Mouse (Mus musculus): ENCODE measurements around the gene Tbcd. TPM values are rescaled to one million over a fixed set of nuclear protein-coding genes. Genes with fewer than 3 reads are reported as not detected.

The Tbcd gene
- total and polyA plus RNA-seq, 3 experiments, result 62.1 to 86.7 (median 70.4) TPM

DNA sequence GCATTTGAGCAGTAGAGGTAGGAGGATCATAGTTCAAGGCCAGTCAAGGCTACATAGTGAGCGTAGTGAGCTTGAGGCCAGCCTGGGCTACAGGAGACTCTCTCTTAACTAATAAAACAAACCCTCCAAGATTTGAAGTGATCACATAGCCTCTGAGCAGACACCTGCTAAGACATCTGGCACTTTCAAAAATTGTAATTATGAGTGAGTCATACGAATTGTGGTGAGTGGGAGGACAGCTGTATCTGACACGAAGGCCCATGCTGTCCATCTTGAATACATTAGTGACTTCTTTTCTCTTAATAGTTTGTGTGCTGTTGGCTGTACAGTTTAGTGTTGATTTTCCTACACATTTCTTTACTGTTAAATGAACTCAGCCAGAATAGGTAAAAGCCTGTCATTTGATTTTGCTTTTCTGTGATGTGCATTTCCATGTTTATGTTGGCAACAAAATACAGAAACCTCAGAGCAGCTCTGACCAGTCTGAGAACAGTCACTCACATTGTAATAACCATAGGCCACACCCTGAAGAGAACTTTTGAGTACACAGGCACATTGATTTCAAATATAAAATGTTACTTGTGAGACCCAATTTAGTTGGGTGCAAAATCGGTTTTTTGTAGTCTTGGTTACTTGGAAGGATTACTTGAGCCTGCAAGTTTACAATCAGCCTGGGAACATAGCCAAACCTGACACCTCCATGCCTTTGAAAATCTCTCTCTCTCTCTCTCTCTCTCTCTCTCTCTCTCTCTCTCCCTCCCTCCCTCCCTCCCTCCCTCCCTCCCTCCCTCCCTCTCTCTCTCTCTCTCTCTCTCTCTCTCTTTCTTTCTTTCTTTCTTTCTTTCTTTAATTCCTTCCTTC lies 50.5 kb downstream of the Tbcd start:
- H3K27me3 ChIP-seq (replicated peaks), result no peaks in the 10 kb centered on the region
- TF ChIP-seq IRF4 (IDR thresholded peaks at IDR 0.05; ENCODE audit: low read depth, low read length) (no peak), MYC (IDR thresholded peaks at IDR 0.05; ENCODE audit: low read depth, low read length) (no peak), EP300 (IDR thresholded peaks at IDR 0.05; ENCODE audit: low read length) (peak; percentile 8; the same call in 1 of the 2 replicates), ETS1 (conservative IDR thresholded peaks at IDR 0.05; ENCODE audit: low read depth, low read length) (peak; percentile 39; the same call in 1 of the 2 replicates), GABPA (IDR thresholded peaks at IDR 0.05; ENCODE audit: insufficient replicate concordance, low read depth, low read length) (no peak), TCF12 (IDR thresholded peaks at IDR 0.05; ENCODE audit: low read depth, low read length) (peak; percentile 56; the same call in 1 of the 2 replicates), JUND (conservative IDR thresholded peaks at IDR 0.05; ENCODE audit: low read depth, low read length) (0 out of 2 replicates have a peak, but pooled peaks have one; percentile 18), ZNF384 (IDR thresholded peaks at IDR 0.05; ENCODE audit: low read depth, low read length) (no peak), NELFE (IDR thresholded peaks at IDR 0.05; ENCODE audit: low read depth, low read length) (no peak)
- DNase-seq (ENCODE audit: extremely low read depth), result no peak
- peaks cover 0 to 14% of the 10 kb centered on the region in 2 experiments; a peak in 1 of 4 replicates for H3K4me1 ChIP-seq (ENCODE audit: control insufficient read depth in 1 of 2, insufficient read depth in 2 of 2)
- no peak overlapping the region for H3K4me3 ChIP-seq (replicated peaks in 1 of 3; ENCODE audit: low read depth in 2 of 3, low read length in 2 of 3, poor library complexity in 1 of 3)
- H3K27ac ChIP-seq (ENCODE audit: insufficient read depth, low read depth), result no peak overlapping the region
- H3K4me2 ChIP-seq (ENCODE audit: insufficient read depth, low read depth, poor library complexity, severe bottlenecking), result no peak overlapping the region
- no peak overlapping the region for H3K9ac ChIP-seq (ENCODE audit: insufficient read depth, low read depth)
- in situ Hi-C loops (cut with MboI; ENCODE audit: low pct_ligation_motif_present, low pct_unique_long_range_greater_than_20kb, low sequenced_read_pairs), result no loop called here
- peaks cover 38 to 93% of the 10 kb centered on the region in 2 experiments for H3K36me3 ChIP-seq (replicated peaks in 1 of 2; ENCODE audit: control insufficient read depth in 1 of 2, insufficient read depth in 1 of 2, low read length in 1 of 2)
- dilution Hi-C loops (cut with MboI; ENCODE audit: extremely low pct_ligation_motif_present, extremely low pct_unique_long_range_greater_than_20kb, low sequenced_read_pairs), result no loop called here
- no peaks in the 10 kb centered on the region for H3K79me2 ChIP-seq (replicated peaks; ENCODE audit: control insufficient read depth, extremely low read depth, insufficient read depth, poor library complexity, severe bottlenecking)
- no peaks in the 10 kb centered on the region for H3K9me3 ChIP-seq (replicated peaks; ENCODE audit: low read length)

- in situ Hi-C loops (cut with MboI; ENCODE audit: low pct_ligation_motif_present, low pct_unique_long_range_greater_than_20kb, low sequenced_read_pairs), result no loop called here
- no peak overlapping the region for H3K27ac ChIP-seq (ENCODE audit: insufficient read depth, low read depth)
- H3K79me2 ChIP-seq (replicated peaks; ENCODE audit: control insufficient read depth, extremely low read depth, insufficient read depth, poor library complexity, severe bottlenecking), result no peaks in the 10 kb centered on the region
- no peak overlapping the region for H3K9ac ChIP-seq (ENCODE audit: insufficient read depth, low read depth)
- H3K36me3 ChIP-seq (replicated peaks in 1 of 2; ENCODE audit: control insufficient read depth in 1 of 2, insufficient read depth in 1 of 2, low read length in 1 of 2), result peaks cover 21 to 80% of the 10 kb centered on the region in 2 experiments
- no peak overlapping the region for H3K4me2 ChIP-seq (ENCODE audit: insufficient read depth, low read depth, poor library complexity, severe bottlenecking)
- no peaks in the 10 kb centered on the region for H3K27me3 ChIP-seq (replicated peaks)
- dilution Hi-C loops (cut with MboI; ENCODE audit: extremely low pct_ligation_motif_present, extremely low pct_unique_long_range_greater_than_20kb, low sequenced_read_pairs), result no loop called here
- no peak for DNase-seq (ENCODE audit: extremely low read depth)
- no peaks in the 10 kb centered on the region for H3K4me1 ChIP-seq (ENCODE audit: control insufficient read depth in 1 of 2, insufficient read depth in 2 of 2)
- H3K9me3 ChIP-seq (replicated peaks; ENCODE audit: low read length), result no peaks in the 10 kb centered on the region
- TF ChIP-seq EP300 (IDR thresholded peaks at IDR 0.05; ENCODE audit: low read length) (no peak), PAX5 (IDR thresholded peaks at IDR 0.05; ENCODE audit: low read length) (no peak), ZNF384 (IDR thresholded peaks at IDR 0.05; ENCODE audit: low read depth, low read length) (no peak), BHLHE40 (IDR thresholded peaks at IDR 0.05; ENCODE audit: low read depth, low read length) (no peak), ZC3H11A (IDR thresholded peaks at IDR 0.05; ENCODE audit: low read depth, low read length) (no peak), MAX (IDR thresholded peaks at IDR 0.05; ENCODE audit: low read length) (no peak), RCOR1 (conservative IDR thresholded peaks at IDR 0.05; ENCODE audit: low read depth, low read length) (no peak), MAFK (IDR thresholded peaks at IDR 0.05; ENCODE audit: insufficient replicate concordance, low read length) (no peak), POLR2A (IDR thresholded peaks at IDR 0.05; ENCODE audit: low read depth, low read length) (no peak)
- no peak overlapping the region for H3K4me3 ChIP-seq (replicated peaks in 1 of 3; ENCODE audit: low read depth in 2 of 3, low read length in 2 of 3, poor library complexity in 1 of 3)
Observed at GRCm38 (mm10) chr11:121508478-121508877, 56.7 kb downstream of the Tbcd start.

Data from CH12.LX (cell line).